Mouse (Mus musculus): Measurements from ENCODE around the gene Thrsp.
"Not testable (repeated sequence)": the region's sequence is repeated elsewhere in the genome, so short reads cannot be mapped to it uniquely, and the experiment has no call there.

The Thrsp gene

GRCm38 (mm10) chr7:97446171-97446925 is 28.8 kb upstream of the Thrsp start:
- no peaks in the 10 kb centered on the region for H3K36me3 ChIP-seq (ENCODE audit: insufficient read depth, low read length)
- H3K4me1 ChIP-seq (replicated peaks; ENCODE audit: low read depth, low read length), result peaks cover 28% of the 10 kb centered on the region
- no peak overlapping the region for H3K4me3 ChIP-seq (replicated peaks; ENCODE audit: low read length)
- H3K27me3 ChIP-seq (ENCODE audit: insufficient read depth, low read length), result no peaks in the 10 kb centered on the region; the same call in 1 of the 2 replicates
- peaks cover 7% of the 10 kb centered on the region; the same call in 1 of the 2 replicates for H3K9me3 ChIP-seq (ENCODE audit: low read length)
- no peak for TF ChIP-seq POU5F1 (IDR thresholded peaks at IDR 0.05; ENCODE audit: borderline replicate concordance, low read length)
- no peak for TF ChIP-seq NANOG (IDR thresholded peaks at IDR 0.05; ENCODE audit: borderline replicate concordance, low read length)
- TF ChIP-seq CTCF (conservative IDR thresholded peaks at IDR 0.05; ENCODE audit: low read length), result no peak

- Histone ChIP-seq H3K9me3 (ENCODE audit: low read length) (peaks cover 18% of the 10 kb centered on the region), H3K4me3 (replicated peaks; ENCODE audit: low read length) (no peak overlapping the region), H3K36me3 (ENCODE audit: insufficient read depth, low read length) (no peaks in the 10 kb centered on the region), H3K4me1 (replicated peaks; ENCODE audit: low read depth, low read length) (no peaks in the 10 kb centered on the region), H3K27me3 (ENCODE audit: insufficient read depth, low read length) (no peaks in the 10 kb centered on the region)
- no peak for TF ChIP-seq NANOG (IDR thresholded peaks at IDR 0.05; ENCODE audit: borderline replicate concordance, low read length)
Measured at GRCm38 (mm10) chr7:97438986-97439385, 21.5 kb upstream of the Thrsp start.

GRCm38 (mm10) chr7:97434517-97434916 is 17.0 kb upstream of the Thrsp start:
- Histone ChIP-seq H3K4me3 (replicated peaks; ENCODE audit: low read length) (no peak overlapping the region), H3K36me3 (ENCODE audit: insufficient read depth, low read length) (no peaks in the 10 kb centered on the region), H3K4me1 (replicated peaks; ENCODE audit: low read depth, low read length) (peaks cover 18% of the 10 kb centered on the region), H3K9me3 (ENCODE audit: low read length) (peaks cover 10% of the 10 kb centered on the region; the same call in 1 of the 2 replicates), H3K27me3 (ENCODE audit: insufficient read depth, low read length) (no peaks in the 10 kb centered on the region)
- no peak for TF ChIP-seq NANOG (IDR thresholded peaks at IDR 0.05; ENCODE audit: borderline replicate concordance, low read length)
- TF ChIP-seq POU5F1 (IDR thresholded peaks at IDR 0.05; ENCODE audit: borderline replicate concordance, low read length), result no peak
- TF ChIP-seq CTCF (conservative IDR thresholded peaks at IDR 0.05; ENCODE audit: low read length), result no peak

GRCm38 (mm10) chr7:97433517-97433916 is 16.0 kb upstream of the Thrsp start:
- not testable (repeated sequence) for H3K9me3 ChIP-seq (ENCODE audit: low read length); H3K4me3 ChIP-seq (replicated peaks; ENCODE audit: low read length); H3K36me3 ChIP-seq (ENCODE audit: insufficient read depth, low read length); H3K27me3 ChIP-seq (ENCODE audit: insufficient read depth, low read length)
- H3K4me1 ChIP-seq (replicated peaks; ENCODE audit: low read depth, low read length), result peaks cover 27% of the 10 kb centered on the region

- H3K4me1 ChIP-seq (replicated peaks; ENCODE audit: low read depth, low read length), result peaks cover 46% of the 10 kb centered on the region
- peaks cover 10% of the 10 kb centered on the region; the same call in 1 of the 2 replicates for H3K9me3 ChIP-seq (ENCODE audit: low read length)
- H3K4me3 ChIP-seq (replicated peaks; ENCODE audit: low read length), result peak overlapping the region; percentile 46
- TF ChIP-seq CTCF (conservative IDR thresholded peaks at IDR 0.05; ENCODE audit: low read length), result no peak
- no peak for TF ChIP-seq POU5F1 (IDR thresholded peaks at IDR 0.05; ENCODE audit: borderline replicate concordance, low read length)
- TF ChIP-seq NANOG (IDR thresholded peaks at IDR 0.05; ENCODE audit: borderline replicate concordance, low read length), result no peak
- no peaks in the 10 kb centered on the region for H3K36me3 ChIP-seq (ENCODE audit: insufficient read depth, low read length)
- no peaks in the 10 kb centered on the region for H3K27me3 ChIP-seq (ENCODE audit: insufficient read depth, low read length)
Measured at GRCm38 (mm10) chr7:97429705-97430104, 12.2 kb upstream of the Thrsp start.

- Histone ChIP-seq H3K4me3 (replicated peaks; ENCODE audit: low read length) (no peak overlapping the region), H3K27me3 (ENCODE audit: insufficient read depth, low read length) (no peaks in the 10 kb centered on the region), H3K36me3 (ENCODE audit: insufficient read depth, low read length) (no peaks in the 10 kb centered on the region), H3K4me1 (replicated peaks; ENCODE audit: low read depth, low read length) (peaks cover 46% of the 10 kb centered on the region), H3K9me3 (ENCODE audit: low read length) (peaks cover 10% of the 10 kb centered on the region; the same call in 1 of the 2 replicates)
- TF ChIP-seq CTCF (conservative IDR thresholded peaks at IDR 0.05; ENCODE audit: low read length) (no peak), POU5F1 (IDR thresholded peaks at IDR 0.05; ENCODE audit: borderline replicate concordance, low read length) (no peak), NANOG (IDR thresholded peaks at IDR 0.05; ENCODE audit: borderline replicate concordance, low read length) (no peak)
Measured at GRCm38 (mm10) chr7:97427778-97428420, 10.4 kb upstream of the Thrsp start.

GRCm38 (mm10) chr7:97427296-97427695 is 9.8 kb upstream of the Thrsp start:
- Histone ChIP-seq H3K9me3 (ENCODE audit: low read length) (peaks cover 6% of the 10 kb centered on the region; the same call in 1 of the 2 replicates), H3K4me1 (replicated peaks; ENCODE audit: low read depth, low read length) (peaks cover 46% of the 10 kb centered on the region), H3K36me3 (ENCODE audit: insufficient read depth, low read length) (no peaks in the 10 kb centered on the region), H3K4me3 (replicated peaks; ENCODE audit: low read length) (no peak overlapping the region), H3K27me3 (ENCODE audit: insufficient read depth, low read length) (no peaks in the 10 kb centered on the region)
- TF ChIP-seq CTCF (conservative IDR thresholded peaks at IDR 0.05; ENCODE audit: low read length) (no peak), POU5F1 (IDR thresholded peaks at IDR 0.05; ENCODE audit: borderline replicate concordance, low read length) (no peak), NANOG (IDR thresholded peaks at IDR 0.05; ENCODE audit: borderline replicate concordance, low read length) (no peak)

GRCm38 (mm10) chr7:97426566-97426965 is 9.0 kb upstream of the Thrsp start:
- no peak overlapping the region for H3K4me3 ChIP-seq (replicated peaks; ENCODE audit: low read length)
- TF ChIP-seq CTCF (conservative IDR thresholded peaks at IDR 0.05; ENCODE audit: low read length) (no peak), POU5F1 (IDR thresholded peaks at IDR 0.05; ENCODE audit: borderline replicate concordance, low read length) (no peak), NANOG (IDR thresholded peaks at IDR 0.05; ENCODE audit: borderline replicate concordance, low read length) (no peak)
- peaks cover 43% of the 10 kb centered on the region for H3K4me1 ChIP-seq (replicated peaks; ENCODE audit: low read depth, low read length)
- peaks cover 2% of the 10 kb centered on the region; the same call in 1 of the 2 replicates for H3K9me3 ChIP-seq (ENCODE audit: low read length)
- no peaks in the 10 kb centered on the region for H3K36me3 ChIP-seq (ENCODE audit: insufficient read depth, low read length)
- H3K27me3 ChIP-seq (ENCODE audit: insufficient read depth, low read length), result no peaks in the 10 kb centered on the region

Measured in E14TG2a.4 (cell line).